Mouse (Mus musculus) adrenal gland, adult 8-10 months (tissue): ENCODE measurements at regions not wholly inside any gene's neighbourhood (a gene's known extent, or its start where the extent isn't known, plus 50 kb on each side); places are given as distances from the start of the nearest gene placed in this dataset.

Experiments used
- DNase-seq: peaks from one replicate; pipeline ENCODE4 v3.0.0; 2022

- DNase-seq = peak; percentile 26
Observed at GRCm38 (mm10) chr11:34975771-34976302, 142.4 kb upstream of the Spdl1 start.

- no peak for DNase-seq
Observed at GRCm38 (mm10) chr11:34973467-34973921, 140.1 kb upstream of the Spdl1 start.

GRCm38 (mm10) chr11:34973012-34973411, 139.6 kb upstream of the Spdl1 start:
- no peak for DNase-seq

GRCm38 (mm10) chr11:34959291-34959690, 125.8 kb upstream of the Spdl1 start:
- DNase-seq = no peak

- DNase-seq = no peak
Observed at GRCm38 (mm10) chr11:34941486-34942456, 108.3 kb upstream of the Spdl1 start.

GRCm38 (mm10) chr11:34940151-34940550, 106.7 kb upstream of the Spdl1 start:
- DNase-seq = no peak

- DNase-seq = no peak
Observed at GRCm38 (mm10) chr11:34939002-34939401, 105.6 kb upstream of the Spdl1 start.

- no peak for DNase-seq
Observed at GRCm38 (mm10) chr11:34932191-34932590, 98.8 kb upstream of the Spdl1 start.

GRCm38 (mm10) chr11:34917175-34917574, 83.7 kb upstream of the Spdl1 start:
- DNase-seq = no peak

GRCm38 (mm10) chr11:34909841-34910240, 76.4 kb upstream of the Spdl1 start:
- DNase-seq = no peak

GRCm38 (mm10) chr11:34904271-34904670, 70.8 kb upstream of the Spdl1 start:
- no peak for DNase-seq

GRCm38 (mm10) chr11:34899400-34899799, 66.0 kb upstream of the Spdl1 start:
- no peak for DNase-seq

- no peak for DNase-seq
Observed at GRCm38 (mm10) chr11:34895624-34896023, 62.2 kb upstream of the Spdl1 start.

GRCm38 (mm10) chr11:34888374-34889136, 55.1 kb upstream of the Spdl1 start:
- no peak for DNase-seq

GRCm38 (mm10) chr11:34887587-34887986, 54.1 kb upstream of the Spdl1 start:
- DNase-seq = no peak
